Mouse (Mus musculus) E14TG2a.4 (cell line): ENCODE measurements around the gene Gramd4.
A peak's percentile ranks its signal among the peaks of the same experiment; 100 is the strongest.

Source experiments
- H3K27me3 ChIP-seq: 2 replicates; pipeline ENCODE4 v1.6.1; 2014; ENCODE audit warnings: low read length, control low read depth; ENCODE audit not compliant: insufficient read depth
- H3K36me3 ChIP-seq: 2 replicates; pipeline ENCODE4 v1.6.1; 2014; ENCODE audit warnings: low read length, control low read depth; ENCODE audit not compliant: insufficient read depth
- H3K4me1 ChIP-seq: replicated peaks from 2 replicates; pipeline ENCODE4 v1.6.1; 2014; ENCODE audit warnings: low read depth, low read length, control low read depth
- H3K4me3 ChIP-seq: replicated peaks from 2 replicates; pipeline ENCODE4 v1.5.1; 2014; ENCODE audit warnings: mild to moderate bottlenecking, low read length
- H3K9me3 ChIP-seq: 2 replicates; pipeline ENCODE4 v1.6.1; 2014; ENCODE audit warnings: low read length, control low read depth
- CTCF ChIP-seq: conservative IDR thresholded peaks from 2 replicates; pipeline ENCODE4 v1.5.1; 2014; ENCODE audit warnings: low read length
- NANOG ChIP-seq: IDR thresholded peaks from 2 replicates; pipeline ENCODE4 v1.6.1; 2014; ENCODE audit warnings: borderline replicate concordance, low read length, mixed read lengths
- POU5F1 ChIP-seq: IDR thresholded peaks from 2 replicates; pipeline ENCODE4 v1.6.1; 2014; ENCODE audit warnings: low read length, borderline replicate concordance

Gramd4 gene

DNA sequence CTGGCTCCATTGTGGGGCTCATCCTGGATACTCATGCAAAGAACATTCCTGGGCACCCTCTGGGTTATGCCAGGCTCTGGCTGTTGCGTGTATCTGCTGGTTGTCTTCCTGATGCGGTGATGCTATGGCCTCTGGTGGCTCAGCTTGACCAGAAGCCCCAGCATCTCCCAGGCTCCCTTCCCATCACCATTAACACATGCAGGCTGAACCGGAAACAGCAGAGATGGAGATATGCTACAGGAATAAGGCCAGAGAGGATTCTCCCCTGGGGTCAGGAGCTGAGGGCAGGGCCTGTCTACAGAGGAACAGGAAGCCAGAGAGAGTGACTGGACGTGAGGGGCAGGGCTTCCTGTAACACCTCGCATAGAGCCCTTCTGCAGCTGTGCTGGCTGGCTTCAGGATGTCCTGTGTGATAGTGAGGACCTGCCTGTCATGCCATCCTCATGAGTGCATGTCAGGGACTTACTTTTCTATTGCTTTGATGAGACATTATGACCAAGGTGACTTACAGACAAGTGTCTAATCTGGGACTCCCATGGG is 1.2 kb upstream of the Gramd4 start:
- Histone ChIP-seq H3K9me3 (no peaks in the 10 kb centered on the region), H3K36me3 (no peaks in the 10 kb centered on the region), H3K4me3 (no peak overlapping the region), H3K27me3 (peaks cover 58% of the 10 kb centered on the region), H3K4me1 (peaks cover 32% of the 10 kb centered on the region)
- TF ChIP-seq POU5F1 = no peak
- TF ChIP-seq CTCF = no peak
- TF ChIP-seq NANOG = no peak

- Histone ChIP-seq H3K36me3 (no peaks in the 10 kb centered on the region), H3K4me1 (peaks cover 37% of the 10 kb centered on the region), H3K27me3 (peaks cover 56% of the 10 kb centered on the region), H3K4me3 (peak overlapping the region; percentile 92), H3K9me3 (no peaks in the 10 kb centered on the region)
- TF ChIP-seq NANOG (no peak), CTCF (no peak), POU5F1 (no peak)
Observed at GRCm38 (mm10) chr15:86057908-86058307, 413 bp downstream of the Gramd4 start.

DNA sequence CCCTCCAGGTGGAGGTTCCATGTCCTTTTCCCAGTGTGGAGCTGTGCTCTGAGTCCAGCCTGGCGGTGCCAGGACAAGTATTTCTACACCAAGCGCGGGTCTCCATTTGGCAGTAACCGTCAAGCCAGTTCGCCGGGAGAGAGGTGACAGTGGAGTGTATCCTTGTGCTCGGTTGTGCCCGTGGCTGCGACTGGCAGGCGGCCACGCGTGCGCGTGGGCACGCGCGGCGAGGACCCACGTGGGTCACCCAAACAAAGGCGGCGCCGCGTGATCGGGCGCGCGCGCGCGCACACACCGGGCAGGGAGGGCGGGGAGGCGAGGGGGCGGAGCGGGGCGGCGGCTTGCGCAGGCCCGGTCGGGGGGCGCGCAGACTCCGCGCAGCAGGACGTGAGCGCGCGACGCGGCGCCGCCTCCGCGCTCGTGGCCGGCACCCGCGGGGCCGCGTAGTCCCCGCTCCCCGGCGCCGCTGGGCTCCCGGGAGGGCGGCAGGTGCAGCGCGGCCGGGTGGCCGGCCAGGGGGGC is 960 bp downstream of the Gramd4 start:
- H3K4me3 ChIP-seq = peak overlapping the region; percentile 92
- no peaks in the 10 kb centered on the region for H3K36me3 ChIP-seq
- no peaks in the 10 kb centered on the region for H3K9me3 ChIP-seq
- TF ChIP-seq POU5F1 = no peak
- TF ChIP-seq CTCF = no peak
- TF ChIP-seq NANOG = no peak
- H3K27me3 ChIP-seq = peaks cover 56% of the 10 kb centered on the region
- peaks cover 37% of the 10 kb centered on the region for H3K4me1 ChIP-seq

GRCm38 (mm10) chr15:86058931-86059834 is 1.7 kb downstream of the Gramd4 start:
- H3K9me3 ChIP-seq = no peaks in the 10 kb centered on the region
- H3K36me3 ChIP-seq = no peaks in the 10 kb centered on the region
- peaks cover 37% of the 10 kb centered on the region for H3K4me1 ChIP-seq
- peak overlapping the region; percentile 92 for H3K4me3 ChIP-seq
- peaks cover 56% of the 10 kb centered on the region for H3K27me3 ChIP-seq
- TF ChIP-seq POU5F1 (no peak), CTCF (no peak), NANOG (no peak)

- H3K4me1 ChIP-seq = peaks cover 41% of the 10 kb centered on the region
- H3K4me3 ChIP-seq = no peak overlapping the region
- peaks cover 56% of the 10 kb centered on the region for H3K27me3 ChIP-seq
- no peaks in the 10 kb centered on the region for H3K36me3 ChIP-seq
- TF ChIP-seq NANOG (no peak), POU5F1 (no peak), CTCF (no peak)
- H3K9me3 ChIP-seq = no peaks in the 10 kb centered on the region
Observed at GRCm38 (mm10) chr15:86059835-86060380, 2.4 kb downstream of the Gramd4 start.

- peaks cover 50% of the 10 kb centered on the region for H3K27me3 ChIP-seq
- H3K4me3 ChIP-seq = no peak overlapping the region
- no peak for TF ChIP-seq CTCF
- peaks cover 43% of the 10 kb centered on the region for H3K4me1 ChIP-seq
- H3K36me3 ChIP-seq = no peaks in the 10 kb centered on the region
- H3K9me3 ChIP-seq = no peaks in the 10 kb centered on the region
Observed at GRCm38 (mm10) chr15:86060581-86060980, 3.1 kb downstream of the Gramd4 start.

DNA sequence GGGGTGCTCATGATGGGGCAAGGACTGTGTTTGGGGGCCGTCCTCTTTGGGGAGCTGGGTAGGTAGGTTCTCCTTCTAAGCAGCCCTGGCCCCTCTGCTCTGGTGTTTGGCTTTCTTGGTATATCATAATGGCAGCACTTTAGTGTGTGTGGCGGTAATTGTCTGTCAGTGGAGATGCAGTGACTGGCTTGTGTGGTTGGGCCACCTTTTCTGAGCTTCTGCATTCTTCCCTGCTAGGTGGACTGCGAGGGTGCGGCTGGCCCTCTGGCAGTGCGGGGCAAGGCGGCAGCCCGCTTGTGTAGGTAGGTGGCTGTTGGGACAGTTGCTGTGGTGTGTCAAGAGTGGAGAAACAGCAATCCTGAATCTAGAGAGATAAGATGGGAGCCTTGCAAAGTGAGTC is 3.7 kb downstream of the Gramd4 start:
- H3K36me3 ChIP-seq = no peaks in the 10 kb centered on the region
- TF ChIP-seq NANOG (no peak), POU5F1 (no peak), CTCF (no peak)
- H3K4me3 ChIP-seq = no peak overlapping the region
- peaks cover 44% of the 10 kb centered on the region for H3K27me3 ChIP-seq
- H3K4me1 ChIP-seq = peaks cover 43% of the 10 kb centered on the region
- no peaks in the 10 kb centered on the region for H3K9me3 ChIP-seq

- peaks cover 43% of the 10 kb centered on the region for H3K4me1 ChIP-seq
- H3K4me3 ChIP-seq = no peak overlapping the region
- H3K36me3 ChIP-seq = no peaks in the 10 kb centered on the region
- TF ChIP-seq CTCF (no peak), NANOG (no peak), POU5F1 (no peak)
- H3K9me3 ChIP-seq = no peaks in the 10 kb centered on the region
- peaks cover 37% of the 10 kb centered on the region for H3K27me3 ChIP-seq
Observed at GRCm38 (mm10) chr15:86061848-86062481, 4.5 kb downstream of the Gramd4 start.
